Mouse (Mus musculus) kidney, adult 2 months (tissue): ENCODE data around the gene Cnst.

Source experiments
- CTCF ChIP-seq: fragments of 200-500 bp; conservative IDR thresholded peaks from 2 replicates; pipeline ENCODE4 v1.5.1; 2011; ENCODE audit warnings: low read depth, mild to moderate bottlenecking, control low read depth, low read length, moderate library complexity, mixed read lengths; ENCODE audit not compliant: insufficient read depth, insufficient read length
- POLR2A ChIP-seq: fragments of 200-500 bp; IDR thresholded peaks from one replicate; pipeline ENCODE4 v1.6.1; 2011; ENCODE audit warnings: low read depth, low read length, control low read depth

DNA sequence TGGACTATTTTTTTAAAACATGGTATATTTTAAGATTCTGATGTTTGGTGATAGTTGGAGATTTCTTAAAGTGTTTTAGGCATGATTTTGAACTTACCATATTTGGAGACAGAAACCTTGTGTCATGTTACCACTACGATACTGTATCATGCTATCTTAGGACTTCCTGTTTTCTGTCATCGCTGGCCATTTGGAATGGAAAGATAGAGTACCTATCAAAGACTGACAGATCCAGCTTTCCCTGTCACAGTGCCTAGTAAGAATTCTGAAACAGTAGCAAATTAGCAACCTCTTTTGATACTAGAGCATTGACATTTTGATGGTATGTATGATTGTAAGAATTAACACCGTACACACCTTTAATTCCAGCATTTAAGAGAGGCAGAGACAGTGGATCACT is 5.2 kb downstream of the Cnst start:
- TF ChIP-seq CTCF (no peak), POLR2A (no peak)
